Mouse (Mus musculus) small intestine, adult 10 weeks (tissue): ENCODE measurements around the gene Rab21. TPM values are rescaled to one million over a fixed set of nuclear protein-coding genes. Genes with fewer than 3 reads are reported as not detected.

ENCODE experiments used
- polyA plus RNA-seq: library from polyadenylated mRNA; stranded (reverse); fragments of 350-450 nt; fragmentation: Illumina TruSeq; extraction: RNeasy Lipid Tissue Mini Kit (QIAGEN cat#74804); gene quantifications from one replicate; pipeline ENCODE4 v1.2.3, GENCODE M21; 2014; ENCODE audit warnings: low replicate concordance

Rab21 gene
- 67.4 TPM for polyA plus RNA-seq

GRCm38 (mm10) chr10:115315473-115316171 lies at the start of gene Rab21:
Gene Rab21 (minus strand): TSS chr10:115315594.

GRCm38 (mm10) chr10:115361840-115362622 lies 46.6 kb upstream of the Rab21 start, which contains the start of gene Tmem19:
Gene Tmem19 (minus strand): TSS chr10:115362501.

GRCm38 (mm10) chr10:115251088-115251934 lies 64.1 kb downstream of the Rab21 start, which contains the start of gene Tbc1d15:
Gene Tbc1d15 (minus strand): TSS chr10:115251467.

Other genes with a start within 250 kb of the Rab21 start
- not detected for gene Tph2, start 130.6 kb downstream of the Rab21 start, polyA plus RNA-seq
- 139 TPM for gene Tbc1d15, start 64.1 kb downstream of the Rab21 start, polyA plus RNA-seq
- gene Tmem19, start 46.9 kb upstream of the Rab21 start, polyA plus RNA-seq: 123 TPM
- gene Thap2, start 68.8 kb upstream of the Rab21 start, polyA plus RNA-seq: 36.9 TPM
- gene Zfc3h1, start 69.4 kb upstream of the Rab21 start, polyA plus RNA-seq: 359 TPM